Mouse (Mus musculus) ES-Bruce4 (cell line): ENCODE data around the gene Myom1.

Source experiments
- CTCF ChIP-seq: IDR thresholded peaks from one replicate; pipeline ENCODE4 v1.8.1; 2011; ENCODE audit warnings: low read depth, low read length
- POLR2A ChIP-seq: IDR thresholded peaks from one replicate; pipeline ENCODE4 v1.8.1; 2011; ENCODE audit warnings: low read length; ENCODE audit not compliant: insufficient read depth

DNA sequence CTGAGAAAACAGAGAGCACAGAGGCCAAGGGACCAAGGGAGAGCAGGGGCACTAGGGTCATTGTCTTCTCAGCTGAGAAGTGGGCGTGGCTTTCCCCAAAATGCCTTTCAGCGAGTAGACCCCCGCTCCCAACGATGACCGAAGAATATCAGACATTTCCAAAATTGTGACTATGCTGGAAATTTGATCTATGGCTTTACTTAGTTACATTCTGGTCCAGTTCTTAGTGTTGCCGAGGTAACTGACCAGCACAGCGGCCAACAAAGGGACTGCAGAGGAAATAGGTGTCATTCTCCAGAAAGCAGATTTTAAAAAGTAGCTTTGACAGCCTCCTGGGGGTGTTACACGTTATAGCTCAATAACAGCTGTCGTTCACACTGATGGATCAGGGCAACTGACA, 35.2 kb upstream of the Myom1 start:
- TF ChIP-seq CTCF (no peak), POLR2A (no peak)
